Mouse (Mus musculus): ENCODE results near the gene Ddx31. TPM values are rescaled to one million over a fixed set of nuclear protein-coding genes. Genes with fewer than 3 reads are reported as not detected.

Ddx31 gene
- polyA plus RNA-seq, 1 experiment from 2014 or later, result 16.9 TPM

DNA sequence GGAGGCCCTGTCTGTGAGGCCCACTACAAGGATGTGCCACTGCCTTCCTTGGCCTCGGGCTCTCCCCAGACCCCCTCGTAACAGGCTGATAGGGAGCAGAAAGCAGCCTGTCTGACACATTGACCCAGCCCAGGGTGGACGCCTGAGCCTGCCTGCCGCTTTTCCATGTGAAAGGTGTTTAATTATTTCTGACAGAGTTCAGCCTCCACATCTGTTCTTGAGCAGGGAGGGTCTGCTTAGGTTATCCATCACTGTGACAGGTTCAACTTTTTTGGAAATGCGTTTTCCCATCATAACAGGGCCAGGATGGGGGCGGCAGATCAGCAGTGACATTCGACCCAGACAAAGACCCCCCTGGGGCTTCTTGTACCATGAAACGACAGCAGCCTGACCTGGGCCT lies 112.8 kb downstream of the Ddx31 start:
- H3K4me3 ChIP-seq (replicated peaks), result no peak overlapping the region
- ATAC-seq, result no peak

GRCm38 (mm10) chr2:28954595-28954994 lies 114.4 kb downstream of the Ddx31 start:
- Histone ChIP-seq H3K9me3 (no peaks in the 10 kb centered on the region), H3K27me3 (no peaks in the 10 kb centered on the region), H3K4me3 (replicated peaks) (no peak overlapping the region), H3K27ac (no peak overlapping the region), H3K36me3 (no peaks in the 10 kb centered on the region), H3K4me1 (replicated peaks) (0 out of 2 replicates have a peak, but pooled peaks cover 2% of the 10 kb centered on the region), H3K4me2 (replicated peaks) (no peak overlapping the region), H3K9ac (replicated peaks) (no peak overlapping the region)
- ATAC-seq, result no peak
- WGBS, result 72% methylated on average over 9 of the region's 9 CpGs

More for the DNA sequence above, 112.8 kb downstream of the Ddx31 start:
- Histone ChIP-seq H3K9ac (replicated peaks) (no peak overlapping the region), H3K4me2 (replicated peaks) (no peak overlapping the region), H3K27me3 (no peaks in the 10 kb centered on the region), H3K4me1 (replicated peaks) (0 out of 2 replicates have a peak, but pooled peaks cover 2% of the 10 kb centered on the region), H3K36me3 (no peaks in the 10 kb centered on the region), H3K27ac (no peak overlapping the region), H3K9me3 (no peaks in the 10 kb centered on the region)
- 61% methylated on average over 8 of the region's 8 CpGs for WGBS

Other genes starting within 250 kb of the Ddx31 start
- 0.43 and 0.67 TPM in 2 replicates for gene Gfi1b, start 218.4 kb upstream of the Ddx31 start, polyA plus RNA-seq (2015; fragmentation: Nextera tagmentation; extraction: Ambion mirVana)
- 37.1 and 38.4 TPM in 2 replicates for gene Tsc1, start 199.2 kb upstream of the Ddx31 start, polyA plus RNA-seq (2015; fragmentation: Nextera tagmentation; extraction: Ambion mirVana)
- 1.1 and 1.6 TPM in 2 replicates for gene Spaca9, start 140.7 kb upstream of the Ddx31 start, polyA plus RNA-seq (2015; fragmentation: Nextera tagmentation; extraction: Ambion mirVana)
- 2.2 and 2.6 TPM in 2 replicates for gene Ak8, start 140.2 kb upstream of the Ddx31 start, polyA plus RNA-seq (2015; fragmentation: Nextera tagmentation; extraction: Ambion mirVana)
- gene Gtf3c4, start within 50 bp of the Ddx31 start, polyA plus RNA-seq (2015; fragmentation: Nextera tagmentation; extraction: Ambion mirVana), result 21.3 and 22.0 TPM in 2 replicates
- gene Barhl1, start 76.3 kb downstream of the Ddx31 start, polyA plus RNA-seq (2015; fragmentation: Nextera tagmentation; extraction: Ambion mirVana), result 29.8 and 41.8 TPM in 2 replicates
- 0.48 and 0.63 TPM in 2 replicates for gene Cfap77, start 214.7 kb downstream of the Ddx31 start, polyA plus RNA-seq (2015; fragmentation: Nextera tagmentation; extraction: Ambion mirVana)
- 10.1 and 10.4 TPM in 2 replicates for gene Ttf1, start 219.9 kb downstream of the Ddx31 start, polyA plus RNA-seq (2015; fragmentation: Nextera tagmentation; extraction: Ambion mirVana)

Measured in midbrain, embryonic 13.5 days (tissue).